Mouse (Mus musculus): ENCODE measurements around the gene Kif1b.

GRCm38 (mm10) chr4:149304466-149304865, 3.0 kb downstream of the Kif1b start:
- TF ChIP-seq CTCF (IDR thresholded peaks at IDR 0.05; ENCODE audit: low read depth) (no peak), EP300 (IDR thresholded peaks at IDR 0.05; ENCODE audit: low read depth) (no peak)

Measured in liver, embryonic 14.5 days (tissue).